Mouse (Mus musculus) CH12.LX (cell line): ENCODE data around the gene Gatad2a.

Experiments used
- CTCF ChIP-seq, 2 experiments: IDR thresholded peaks in 1 of 2; conservative IDR thresholded peaks in 1 of 2; 2 replicates each; pipeline ENCODE4 v1.5.1; 2011 to 2012; ENCODE audit warnings: low read depth in 2 of 2, low read length in 2 of 2, improper control_type of control experiment in 1 of 2, inconsistent platforms in 1 of 2, mild to moderate bottlenecking in 1 of 2, moderate library complexity in 1 of 2
- E2F4 ChIP-seq: IDR thresholded peaks from 2 replicates; pipeline ENCODE4 v1.6.1; 2011; ENCODE audit warnings: low read depth, low read length, improper control_type of control experiment; ENCODE audit not compliant: insufficient replicate concordance
- ELF1 ChIP-seq: IDR thresholded peaks from 2 replicates; pipeline ENCODE4 v1.6.1; 2014; ENCODE audit warnings: low read depth, mild to moderate bottlenecking, inconsistent platforms, low read length, improper control_type of control experiment
- EP300 ChIP-seq: IDR thresholded peaks from 2 replicates; pipeline ENCODE4 v1.6.1; 2011; ENCODE audit warnings: low read length, improper control_type of control experiment
- ETS1 ChIP-seq: conservative IDR thresholded peaks from 2 replicates; pipeline ENCODE4 v1.6.1; 2012; ENCODE audit warnings: low read depth, mild to moderate bottlenecking, inconsistent platforms, low read length, improper control_type of control experiment, moderate library complexity
- HCFC1 ChIP-seq: IDR thresholded peaks from 2 replicates; pipeline ENCODE4 v1.6.1; 2012; ENCODE audit warnings: low read depth, mild to moderate bottlenecking, inconsistent platforms, low read length, improper control_type of control experiment
- IRF4 ChIP-seq: IDR thresholded peaks from 2 replicates; pipeline ENCODE4 v1.6.1; 2014; ENCODE audit warnings: low read depth, mild to moderate bottlenecking, inconsistent platforms, low read length, improper control_type of control experiment
- MAZ ChIP-seq: IDR thresholded peaks from 2 replicates; pipeline ENCODE4 v1.6.1; 2012; ENCODE audit warnings: low read depth, mild to moderate bottlenecking, inconsistent platforms, low read length, improper control_type of control experiment, moderate library complexity
- MXI1 ChIP-seq: IDR thresholded peaks from 2 replicates; pipeline ENCODE4 v1.6.1; 2011; ENCODE audit warnings: mild to moderate bottlenecking, low read depth, low read length, improper control_type of control experiment
- POLR2A ChIP-seq: IDR thresholded peaks from 2 replicates; pipeline ENCODE4 v1.6.1; 2011; ENCODE audit warnings: low read depth, mild to moderate bottlenecking, improper control_type of control experiment, low read length
- TCF12 ChIP-seq: IDR thresholded peaks from 2 replicates; pipeline ENCODE4 v1.6.1; 2014; ENCODE audit warnings: low read depth, mild to moderate bottlenecking, inconsistent platforms, low read length, improper control_type of control experiment
- UBTF ChIP-seq: IDR thresholded peaks from 2 replicates; pipeline ENCODE4 v1.6.1; 2012; ENCODE audit warnings: low read depth, mild to moderate bottlenecking, inconsistent platforms, low read length, improper control_type of control experiment, moderate library complexity
- ZNF384 ChIP-seq: IDR thresholded peaks from 2 replicates; pipeline ENCODE4 v1.6.1; 2012; ENCODE audit warnings: low read depth, low read length, improper control_type of control experiment, inconsistent platforms

- TF ChIP-seq TCF12, result no peak
- no peak for TF ChIP-seq E2F4
- TF ChIP-seq ETS1, result no peak
- TF ChIP-seq HCFC1, result no peak
- TF ChIP-seq CTCF (conservative IDR thresholded peaks at IDR 0.05 in 1 of 2, IDR thresholded peaks at IDR 0.05 in 1 of 2; ENCODE audit: low read depth in 2 of 2, low read length in 2 of 2), result no peak
- no peak for TF ChIP-seq EP300
- TF ChIP-seq MAZ, result no peak
- no peak for TF ChIP-seq MXI1
- no peak for TF ChIP-seq IRF4
- TF ChIP-seq POLR2A, result no peak
- TF ChIP-seq ELF1, result no peak
- no peak for TF ChIP-seq ZNF384
- TF ChIP-seq UBTF, result no peak
These were observed 75.0 kb downstream of the Gatad2a start for GRCm38 (mm10) chr8:69921141-69921540.
